ENCODE assay signal across 11 mouse cellular contexts in the genomic region with DNA sequence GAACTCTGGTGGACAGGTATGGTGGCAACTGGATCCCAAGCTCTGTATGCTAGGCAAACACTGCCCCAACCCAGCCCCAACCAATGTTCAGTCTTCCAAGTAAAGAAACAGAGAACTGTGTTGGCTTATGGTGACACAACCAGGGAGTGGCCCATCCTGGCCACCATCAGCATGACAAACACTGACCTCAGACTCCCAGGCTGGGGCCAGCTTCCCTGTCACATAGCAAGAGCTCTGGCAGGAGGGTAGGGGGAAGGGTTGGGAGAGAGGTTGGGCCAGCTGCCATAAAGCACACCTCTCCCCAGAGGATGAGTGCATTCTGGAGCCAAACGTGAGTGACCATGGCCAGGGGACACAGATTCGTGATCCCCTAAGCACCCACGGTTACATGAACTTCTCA. TPM values are rescaled to one million over a fixed set of nuclear protein-coding genes. Genes with fewer than 3 reads are reported as not detected.
DNase-seq lines count a peak whose midpoint lies in the region; ATAC-seq and TF ChIP-seq lines count a peak whose summit lies in the region.
"Had no signal": no experiment of that assay in that cellular context is flagged by ENCODE, and none has a peak within 500 bp of the region (broad histone marks: within the 10 kb centered on the region; RNA-seq: fewer than 3 reads in every experiment).

No protein-coding gene starts in this region.

- TF ChIP-seq CTCF in kidney, adult 2 months (conservative IDR thresholded peaks at IDR 0.05; ENCODE audit: insufficient read depth, insufficient read length, low read depth, low read length), result no peak
- no peak for TF ChIP-seq CTCF in embryonic fibroblast, embryonic 13.5 days (IDR thresholded peaks at IDR 0.05; ENCODE audit: borderline replicate concordance, insufficient read depth, low read length)
- no peak for TF ChIP-seq CTCF in small intestine, adult 2 months (IDR thresholded peaks at IDR 0.05; ENCODE audit: extremely low read depth, insufficient read length, insufficient replicate concordance, low read depth, low read length)

- H3K9me3 ChIP-seq in liver, embryonic 15.5 days (replicated peaks), result no peaks in the 10 kb centered on the region

- H3K27ac ChIP-seq in kidney, adult 2 months (ENCODE audit: insufficient read depth, low read depth, low read length), result peak overlapping the region; percentile 6; the same call in 1 of the 2 replicates
- peak overlapping the region; percentile 67 for H3K27ac ChIP-seq in embryonic fibroblast, embryonic 13.5 days (ENCODE audit: insufficient read depth, low read length)
- H3K27ac ChIP-seq in liver, embryonic 15.5 days (replicated peaks), result peak overlapping the region; percentile 9; the same call in 1 of the 2 replicates
- H3K27ac ChIP-seq in small intestine, adult 2 months (ENCODE audit: insufficient read depth, low read depth, low read length), result peak overlapping the region; percentile 32

- WGBS in kidney, adult 2 months, result 39% methylated on average over 3 of the region's 3 CpGs
- WGBS in liver, embryonic 15.5 days (ENCODE audit: insufficient replicate concordance), result 49% methylated on average over 3 of the region's 3 CpGs
- 46% methylated on average over 3 of the region's 3 CpGs for WGBS in small intestine, adult 2 months

- TF ChIP-seq POLR2A in kidney, adult 2 months (IDR thresholded peaks at IDR 0.05; ENCODE audit: low read depth, low read length), result no peak
- no peak for TF ChIP-seq POLR2A in embryonic fibroblast, embryonic 13.5 days (IDR thresholded peaks at IDR 0.05; ENCODE audit: low read depth, low read length)
- no peak for TF ChIP-seq POLR2A in small intestine, adult 2 months (IDR thresholded peaks at IDR 0.05; ENCODE audit: low read depth, low read length)

- ATAC-seq in liver, embryonic 15.5 days (ENCODE audit: insufficient read depth), result peak; percentile 48

- intact Hi-C loops in left cerebral cortex, postnatal 25 days (cut with DNase I), result no loop called here

- no peaks in the 10 kb centered on the region for H3K27me3 ChIP-seq in kidney, adult 2 months (replicated peaks; ENCODE audit: control insufficient read depth, insufficient read depth, low read length)
- peaks cover 22% of the 10 kb centered on the region for H3K27me3 ChIP-seq in liver, embryonic 15.5 days
- H3K27me3 ChIP-seq in small intestine, adult 2 months (ENCODE audit: control insufficient read depth, insufficient read depth, low read length), result peaks cover 4% of the 10 kb centered on the region; the same call in 1 of the 2 replicates

- no peak overlapping the region for H3K4me2 ChIP-seq in liver, embryonic 15.5 days

- no peak overlapping the region for H3K9ac ChIP-seq in liver, embryonic 15.5 days

- DNase-seq in kidney, adult 2 months, result peak; percentile 50
- DNase-seq in kidney, postnatal 4 days, result no peak
- DNase-seq in thymus, postnatal 36 days, result no peak
- DNase-seq in urinary bladder, postnatal 4 days (ENCODE audit: low spot score in 2 of 2), result no peak
- DNase-seq in left cerebral cortex, postnatal 25 days (ENCODE audit: low spot score in 2 of 2), result no peak

- H3K4me3 ChIP-seq in kidney, adult 2 months (ENCODE audit: insufficient read depth, low read depth, low read length), result no peak overlapping the region
- H3K4me3 ChIP-seq in embryonic fibroblast, embryonic 13.5 days (ENCODE audit: insufficient read depth, low read length), result no peak overlapping the region
- no peak overlapping the region for H3K4me3 ChIP-seq in liver, embryonic 15.5 days (replicated peaks)
- H3K4me3 ChIP-seq in small intestine, adult 2 months (ENCODE audit: low read depth, low read length), result no peak overlapping the region

- 0 out of 2 replicates have a peak, but pooled peaks cover 11% of the 10 kb centered on the region for H3K4me1 ChIP-seq in kidney, adult 2 months (ENCODE audit: control insufficient read depth, insufficient read depth, low read length)
- peaks cover 15% of the 10 kb centered on the region for H3K4me1 ChIP-seq in embryonic fibroblast, embryonic 13.5 days (ENCODE audit: control insufficient read depth, insufficient read depth, low read length)
- peaks cover 18% of the 10 kb centered on the region; the same call in 1 of the 2 replicates for H3K4me1 ChIP-seq in liver, embryonic 15.5 days (replicated peaks)
- peaks cover 25% of the 10 kb centered on the region for H3K4me1 ChIP-seq in small intestine, adult 2 months (ENCODE audit: control insufficient read depth, insufficient read depth, insufficient read length, low read length)

- no peaks in the 10 kb centered on the region for H3K36me3 ChIP-seq in kidney, adult 2 months (ENCODE audit: control insufficient read depth, insufficient read depth, low read length)
- no peaks in the 10 kb centered on the region for H3K36me3 ChIP-seq in liver, embryonic 15.5 days (replicated peaks)
- H3K36me3 ChIP-seq in small intestine, adult 2 months (ENCODE audit: control insufficient read depth, insufficient read depth, low read length), result no peaks in the 10 kb centered on the region

RNA-seq across cellular contexts. Expression of a gene that starts 2.4 kb away (rescaled TPM):
- polyA plus RNA-seq in kidney, adult 2 months (2012; rRNA removed), result 10.1 and 12.9 TPM in 2 replicates
- polyA plus RNA-seq in embryonic fibroblast, embryonic 13.5 days (2011; ENCODE audit: insufficient read length, low read depth, missing spikeins), result 35.2 and 70.2 TPM in 2 replicates
- 5.8 and 6.5 TPM in 2 replicates for polyA plus RNA-seq in liver, embryonic 15.5 days (2015; fragmentation: Nextera tagmentation; extraction: Ambion mirVana)
- polyA plus RNA-seq in small intestine, adult 2 months (2012; rRNA removed), result 9.9 and 15.8 TPM in 2 replicates
- total RNA-seq in left cerebral cortex, postnatal 25 days (2021), result under 1 TPM; 0.71 to 0.73 TPM

RNA-seq across cellular contexts. Expression of a gene that starts 7.7 kb away (rescaled TPM):
- polyA plus RNA-seq in kidney, adult 2 months (2012; rRNA removed), result 0.33 and 0.41 TPM in 2 replicates
- not detected in 2 replicates for polyA plus RNA-seq in embryonic fibroblast, embryonic 13.5 days (2011; ENCODE audit: insufficient read length, low read depth, missing spikeins)
- 0.18 TPM in 1 of 2 replicates, not detected in the other for polyA plus RNA-seq in liver, embryonic 15.5 days (2015; fragmentation: Nextera tagmentation; extraction: Ambion mirVana)
- polyA plus RNA-seq in small intestine, adult 2 months (2012; rRNA removed), result 0.05 and 0.37 TPM in 2 replicates
- under 1 TPM; 0.34 to 0.57 TPM for total RNA-seq in left cerebral cortex, postnatal 25 days (2021)
- total RNA-seq: common myeloid progenitor, adult 5-6 weeks had no signal
- polyA plus RNA-seq: neural tube, embryonic 14.5 days had no signal

RNA-seq across cellular contexts. Expression of a gene that starts 22.0 kb away (rescaled TPM):
- polyA plus RNA-seq in kidney, adult 2 months (2012; rRNA removed), result 54.7 and 66.4 TPM in 2 replicates
- polyA plus RNA-seq in embryonic fibroblast, embryonic 13.5 days (2011; ENCODE audit: insufficient read length, low read depth, missing spikeins), result 1.2 and 3.3 TPM in 2 replicates
- polyA plus RNA-seq in liver, embryonic 15.5 days (2015; fragmentation: Nextera tagmentation; extraction: Ambion mirVana), result 0.20 and 0.25 TPM in 2 replicates
- 2.9 and 4.7 TPM in 2 replicates for polyA plus RNA-seq in small intestine, adult 2 months (2012; rRNA removed)
- 100 to 1,000 TPM; 243 to 246 TPM for total RNA-seq in left cerebral cortex, postnatal 25 days (2021)
- total RNA-seq: common myeloid progenitor, adult 5-6 weeks had no signal

RNA-seq across cellular contexts. Expression of a gene that starts 47.0 kb away (rescaled TPM):
- 9.5 and 17.1 TPM in 2 replicates for polyA plus RNA-seq in kidney, adult 2 months (2012; rRNA removed)
- polyA plus RNA-seq in embryonic fibroblast, embryonic 13.5 days (2011; ENCODE audit: insufficient read length, low read depth, missing spikeins), result 5.6 and 8.9 TPM in 2 replicates
- polyA plus RNA-seq in liver, embryonic 15.5 days (2015; fragmentation: Nextera tagmentation; extraction: Ambion mirVana), result 4.2 and 4.5 TPM in 2 replicates
- polyA plus RNA-seq in small intestine, adult 2 months (2012; rRNA removed), result 6.4 and 15.7 TPM in 2 replicates
- 10 to 100 TPM; 45.7 to 52.6 TPM for total RNA-seq in left cerebral cortex, postnatal 25 days (2021)

RNA-seq across cellular contexts. Expression of a gene that starts 52.4 kb away (rescaled TPM):
- polyA plus RNA-seq in kidney, adult 2 months (2012; rRNA removed), result not detected in 2 replicates
- not detected in 2 replicates for polyA plus RNA-seq in embryonic fibroblast, embryonic 13.5 days (2011; ENCODE audit: insufficient read length, low read depth, missing spikeins)
- polyA plus RNA-seq in liver, embryonic 15.5 days (2015; fragmentation: Nextera tagmentation; extraction: Ambion mirVana), result not detected in 2 replicates
- not detected in 2 replicates for polyA plus RNA-seq in small intestine, adult 2 months (2012; rRNA removed)
- total RNA-seq in left cerebral cortex, postnatal 25 days (2021), result not detected
- total RNA-seq: common myeloid progenitor, adult 5-6 weeks; left cerebral cortex, postnatal 10 days had no signal

Comparison
In these comparisons a context has a peak if more than half of its experiments do, and no peak if none do; other contexts are left out.
1. H3K27ac ChIP-seq: peak in every context shown above with its lines; median percentile 67 in embryonic fibroblast, embryonic 13.5 days; 32 in small intestine, adult 2 months; 9 in liver, embryonic 15.5 days; 6 in kidney, adult 2 months.